Mouse (Mus musculus) CD4-positive naive resting alpha-beta T cell, adult 57 days (primary cell): Measurements from ENCODE around the gene Mfsd5. TPM values are rescaled to one million over a fixed set of nuclear protein-coding genes. Genes with fewer than 3 reads are reported as not detected.

ENCODE experiments used
- total RNA-seq: library from RNA; stranded (reverse); gene quantifications from one replicate; pipeline ENCODE4 v1.2.4, GENCODE M21; 2023

The Mfsd5 gene
- 28.6 TPM for total RNA-seq

GRCm38 (mm10) chr15:102279092-102279782, at the start of gene Mfsd5:
Gene Mfsd5, plus strand, starts transcription at chr15:102279454.

GRCm38 (mm10) chr15:102231748-102232147, 47.5 kb upstream of the Mfsd5 start, which contains the start of gene Itgb7:
Gene Itgb7, minus strand, starts transcription at chr15:102231944.

GRCm38 (mm10) chr15:102257202-102258075, 21.8 kb upstream of the Mfsd5 start, which contains the start of gene Rarg:
Gene Rarg, minus strand, starts transcription at chr15:102257517.

GRCm38 (mm10) chr15:102270274-102270960, 8.8 kb upstream of the Mfsd5 start, which contains the start of gene Gm9918:
Gene Gm9918, plus strand, starts transcription at chr15:102270563.

GRCm38 (mm10) chr15:102295633-102296367, 16.5 kb downstream of the Mfsd5 start, which contains the start of gene Espl1:
Gene Espl1, plus strand, starts transcription at chr15:102296266.

GRCm38 (mm10) chr15:102326022-102326576, 46.8 kb downstream of the Mfsd5 start, which contains the start of gene Pfdn5:
Gene Pfdn5, plus strand, starts transcription at chr15:102326116.

Other genes starting within 250 kb of the Mfsd5 start
- gene Eif4b, start 205.7 kb upstream of the Mfsd5 start, total RNA-seq: 252 TPM
- 1.5 TPM for gene Tns2, start 179.0 kb upstream of the Mfsd5 start, total RNA-seq
- gene Spryd3, start 143.2 kb upstream of the Mfsd5 start, total RNA-seq: 30.4 TPM
- 7.7 TPM for gene Igfbp6, start 135.1 kb upstream of the Mfsd5 start, total RNA-seq
- 1.1 TPM for gene Soat2, start 128.9 kb upstream of the Mfsd5 start, total RNA-seq
- gene Zfp740, start 76.2 kb upstream of the Mfsd5 start, total RNA-seq: 113 TPM
- gene Csad, start 74.7 kb upstream of the Mfsd5 start, total RNA-seq: 24.6 TPM
- gene Itgb7, start 47.5 kb upstream of the Mfsd5 start, total RNA-seq: 694 TPM
- gene Rarg, start 21.9 kb upstream of the Mfsd5 start, total RNA-seq: 27.7 TPM
- not detected for gene Gm9918, start 8.9 kb upstream of the Mfsd5 start, total RNA-seq
- 0.71 TPM for gene Espl1, start 16.8 kb downstream of the Mfsd5 start, total RNA-seq
- 522 TPM for gene Pfdn5, start 46.7 kb downstream of the Mfsd5 start, total RNA-seq
- 78.3 TPM for gene Myg1, start 52.3 kb downstream of the Mfsd5 start, total RNA-seq
- 45.9 TPM for gene Aaas, start 71.3 kb downstream of the Mfsd5 start, total RNA-seq
- not detected for gene Sp7, start 87.7 kb downstream of the Mfsd5 start, total RNA-seq
- gene Sp1, start 126.7 kb downstream of the Mfsd5 start, total RNA-seq: 133 TPM
- gene Amhr2, start 165.9 kb downstream of the Mfsd5 start, total RNA-seq: 0.74 TPM
- 45.7 TPM for gene Prr13, start 179.6 kb downstream of the Mfsd5 start, total RNA-seq
- 825 TPM for gene Pcbp2, start 191.1 kb downstream of the Mfsd5 start, total RNA-seq
- 25.0 TPM for gene Gm10337, start 224.3 kb downstream of the Mfsd5 start, total RNA-seq
- 5.8 TPM for gene Map3k12, start 237.6 kb downstream of the Mfsd5 start, total RNA-seq
- 58.2 TPM for gene Tarbp2, start 238.7 kb downstream of the Mfsd5 start, total RNA-seq
- gene Npff, start 245.5 kb downstream of the Mfsd5 start, total RNA-seq: 22.5 TPM